Mouse (Mus musculus) lung, adult 2 months (tissue): ENCODE data around the gene Padi1.

ENCODE experiments used
- CTCF ChIP-seq: fragments of 200-500 bp; IDR thresholded peaks from 2 replicates; pipeline ENCODE4 v1.5.1; 2011; ENCODE audit warnings: mild to moderate bottlenecking, low read length, control low read depth; ENCODE audit not compliant: insufficient read depth
- POLR2A ChIP-seq: fragments of 200-500 bp; IDR thresholded peaks from 2 replicates; pipeline ENCODE4 v1.6.1; 2011; ENCODE audit warnings: low read depth, mild to moderate bottlenecking, control low read depth, low read length, borderline replicate concordance; ENCODE audit errors: extremely low read depth

DNA sequence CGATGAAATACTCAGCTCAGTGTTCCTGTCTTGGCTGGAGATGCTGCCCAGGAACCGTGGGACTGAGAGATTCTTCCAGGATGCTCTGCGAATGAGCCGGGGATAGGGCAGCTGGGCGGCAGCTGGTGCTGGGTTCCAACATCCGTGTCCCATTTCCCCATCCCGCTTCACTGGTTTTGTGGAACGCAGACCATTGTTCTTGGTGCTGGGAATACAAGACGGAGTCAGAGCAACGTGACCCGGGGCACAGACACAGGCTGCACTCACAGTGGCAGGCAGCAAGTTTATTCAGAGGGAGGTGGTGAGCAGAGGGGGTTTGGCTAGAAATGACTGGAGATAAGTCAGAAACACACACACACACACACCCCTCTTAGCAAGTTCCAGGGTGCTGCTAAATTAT lies 3.7 kb upstream of the Padi1 start:
- TF ChIP-seq POLR2A (no peak), CTCF (no peak)
